Mouse (Mus musculus): ENCODE measurements around the gene Gp1bb.

Gp1bb gene

DNA sequence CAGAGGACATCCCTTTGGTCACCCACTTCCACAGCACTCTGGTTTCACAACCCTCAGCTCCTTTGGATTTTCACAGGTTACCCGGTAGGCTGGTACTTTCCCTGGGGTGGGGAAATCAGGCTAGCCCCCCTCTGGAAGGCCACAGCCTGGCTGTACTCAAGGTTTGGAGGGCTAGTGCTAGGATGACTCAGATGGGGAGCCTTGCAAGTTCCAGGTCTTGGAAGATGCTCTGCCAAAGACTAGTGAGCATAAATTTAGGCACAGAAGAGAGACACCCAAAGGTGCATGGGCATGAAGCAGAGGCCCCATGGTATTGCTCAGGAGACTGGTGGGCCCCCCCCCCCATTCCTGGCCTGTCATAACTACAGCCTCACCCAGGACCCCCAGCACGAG lies 6.7 kb upstream of the Gp1bb start:
- DNase-seq (ENCODE audit: extremely low spot score) = no peak

DNA sequence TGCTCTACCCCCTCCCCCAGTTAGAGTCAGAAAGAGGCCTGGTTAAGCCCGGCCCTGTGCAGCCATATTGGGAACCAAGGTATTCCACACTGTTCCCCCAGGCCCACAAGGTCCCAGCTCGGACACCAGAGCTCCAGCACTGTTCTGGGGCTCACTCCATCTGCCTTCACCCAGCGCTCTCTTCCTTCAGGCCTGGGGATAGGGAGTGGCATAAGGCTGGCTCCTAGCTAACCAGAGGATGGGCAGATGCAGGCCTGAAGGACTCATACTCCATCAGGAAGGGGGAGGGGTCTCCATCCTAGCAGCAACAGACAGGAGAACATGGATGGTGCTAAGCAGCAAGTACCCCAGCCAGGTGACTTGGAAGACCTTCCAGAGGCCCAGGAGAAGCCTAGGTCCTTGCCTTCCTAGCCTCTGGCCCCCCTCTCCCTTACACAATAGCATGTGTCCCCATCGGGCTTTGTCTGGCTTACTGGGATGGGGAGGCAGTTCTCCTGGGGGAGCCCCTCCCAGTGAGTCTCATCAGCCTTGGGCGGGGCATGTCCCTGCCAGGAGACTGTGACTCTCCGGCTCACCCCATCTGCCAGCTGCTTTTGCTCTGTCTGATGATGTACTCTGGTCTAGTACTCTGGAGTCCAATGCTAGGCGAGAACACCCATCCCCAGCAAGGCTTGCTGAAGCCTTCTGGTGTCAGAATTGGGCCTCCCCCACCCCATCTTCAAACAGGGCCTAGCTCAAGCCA lies 6.2 kb upstream of the Gp1bb start:
- no peak for DNase-seq (ENCODE audit: extremely low spot score)

DNA sequence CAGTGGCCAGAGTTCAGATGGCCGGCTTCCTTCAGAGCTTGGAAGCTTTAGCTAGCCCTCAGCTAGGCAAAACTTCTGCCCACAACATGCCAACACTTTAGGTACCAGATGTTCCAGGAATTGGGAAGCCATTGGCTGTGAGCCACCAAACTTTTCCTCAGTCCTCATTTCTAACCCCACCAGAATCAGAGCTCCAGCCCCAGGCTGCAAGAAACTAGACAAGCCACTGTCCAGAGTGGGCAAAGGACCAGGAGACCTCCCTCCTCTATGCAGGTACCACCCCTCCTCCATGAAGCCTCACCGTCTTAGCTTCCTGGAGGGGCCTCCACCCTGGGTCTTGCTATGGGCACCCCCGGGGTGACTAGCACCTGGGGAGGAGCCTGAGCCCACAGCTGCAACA lies 5.0 kb upstream of the Gp1bb start:
- no peak for DNase-seq (ENCODE audit: extremely low spot score)

DNA sequence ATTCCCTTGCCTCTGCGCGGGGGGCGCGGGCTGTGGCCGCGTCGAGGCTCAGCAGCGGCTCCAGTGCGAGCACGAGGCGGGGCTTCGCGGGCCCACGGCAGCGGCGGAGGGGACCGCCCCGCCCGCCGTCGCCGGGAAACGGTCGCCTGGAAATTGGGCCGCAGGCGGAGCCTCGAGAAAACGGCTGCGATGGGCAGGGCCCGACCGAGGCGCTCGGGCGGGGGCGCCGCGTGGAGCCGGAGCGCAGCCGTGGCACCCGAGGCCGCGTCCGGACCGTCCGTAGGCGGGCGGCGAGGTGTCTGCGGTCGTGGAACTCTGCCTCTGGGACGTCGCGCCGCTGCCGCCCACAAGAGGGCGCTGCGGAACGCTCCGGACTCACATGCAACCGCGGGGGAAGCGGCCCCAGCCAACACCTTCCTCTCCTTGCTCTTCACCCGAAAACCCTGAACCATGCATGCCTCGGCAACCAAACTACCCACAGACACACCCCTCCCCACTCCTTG lies 4.2 kb upstream of the Gp1bb start, which contains the start of gene Gm49601:
Gm49601 (minus strand) TSS at position 52 of the 503 bp plus-strand sequence.
- peak; percentile 82 for DNase-seq (ENCODE audit: extremely low spot score)

DNA sequence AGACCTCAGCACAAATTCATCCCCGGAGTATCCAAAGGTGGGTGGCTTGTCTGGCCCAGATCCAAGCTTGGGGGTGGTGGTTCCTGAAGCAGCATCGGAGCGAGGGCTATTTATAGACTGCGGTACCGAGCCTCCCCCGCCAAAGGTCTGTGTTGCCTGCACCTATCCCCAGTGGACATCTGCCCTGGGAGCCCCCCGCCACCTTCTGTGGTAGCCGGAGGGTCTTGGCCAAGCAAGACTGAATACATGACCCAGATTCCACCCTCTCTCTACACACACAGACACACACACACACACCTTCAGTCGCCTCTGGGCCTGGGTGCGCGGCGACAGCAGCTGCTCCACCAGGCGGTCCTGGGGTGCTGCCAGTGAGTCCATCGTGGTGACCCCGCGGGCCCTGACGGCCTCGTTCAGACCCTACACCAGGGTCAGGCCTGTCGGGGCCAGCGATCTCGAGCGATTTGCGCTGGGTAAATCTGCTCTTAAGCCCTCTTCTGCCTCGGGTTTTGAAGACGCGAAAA lies 3.6 kb upstream of the Gp1bb start:
- DNase-seq (ENCODE audit: extremely low spot score) = no peak

DNA sequence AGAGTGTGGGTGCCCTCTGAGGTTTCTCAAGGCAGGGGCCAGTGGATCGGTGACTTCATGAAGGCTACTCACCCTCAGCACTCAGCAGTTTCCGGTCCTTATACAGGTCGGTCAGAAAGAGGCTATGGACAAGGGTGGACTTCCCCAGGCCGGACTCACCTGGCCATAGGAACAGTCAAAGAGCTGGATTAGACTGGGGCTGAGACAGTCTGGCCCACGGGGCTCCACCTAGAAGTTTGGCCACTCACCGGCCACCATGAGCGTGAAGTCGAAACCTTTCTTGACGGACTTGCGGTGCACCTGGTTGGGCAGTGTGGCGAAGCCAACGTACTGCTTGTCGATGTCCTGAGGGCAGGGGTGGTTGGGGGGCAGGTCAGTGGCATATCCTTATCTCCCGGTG lies 2.9 kb upstream of the Gp1bb start:
- no peak for DNase-seq (ENCODE audit: extremely low spot score)

DNA sequence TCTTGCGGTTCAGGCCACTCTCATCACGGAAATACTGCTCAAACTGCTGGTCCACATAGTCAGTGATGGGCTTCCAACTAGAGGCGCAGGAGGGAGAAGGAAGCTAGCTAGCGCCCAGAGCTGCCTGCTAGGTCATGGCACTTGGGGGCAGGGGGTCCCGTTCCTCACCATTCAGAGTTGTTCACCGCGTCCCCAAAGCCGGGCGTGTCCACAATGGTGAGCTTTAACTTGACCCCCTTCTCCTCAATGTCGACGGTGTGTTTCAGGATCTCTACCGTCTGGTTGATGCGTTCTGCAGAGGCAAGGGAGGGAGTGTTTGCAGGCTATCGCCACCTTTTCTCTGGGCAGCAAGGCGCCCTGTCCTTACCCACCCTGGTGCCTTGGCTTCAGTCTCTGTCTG lies 2.4 kb upstream of the Gp1bb start:
- DNase-seq (ENCODE audit: extremely low spot score) = no peak

DNA sequence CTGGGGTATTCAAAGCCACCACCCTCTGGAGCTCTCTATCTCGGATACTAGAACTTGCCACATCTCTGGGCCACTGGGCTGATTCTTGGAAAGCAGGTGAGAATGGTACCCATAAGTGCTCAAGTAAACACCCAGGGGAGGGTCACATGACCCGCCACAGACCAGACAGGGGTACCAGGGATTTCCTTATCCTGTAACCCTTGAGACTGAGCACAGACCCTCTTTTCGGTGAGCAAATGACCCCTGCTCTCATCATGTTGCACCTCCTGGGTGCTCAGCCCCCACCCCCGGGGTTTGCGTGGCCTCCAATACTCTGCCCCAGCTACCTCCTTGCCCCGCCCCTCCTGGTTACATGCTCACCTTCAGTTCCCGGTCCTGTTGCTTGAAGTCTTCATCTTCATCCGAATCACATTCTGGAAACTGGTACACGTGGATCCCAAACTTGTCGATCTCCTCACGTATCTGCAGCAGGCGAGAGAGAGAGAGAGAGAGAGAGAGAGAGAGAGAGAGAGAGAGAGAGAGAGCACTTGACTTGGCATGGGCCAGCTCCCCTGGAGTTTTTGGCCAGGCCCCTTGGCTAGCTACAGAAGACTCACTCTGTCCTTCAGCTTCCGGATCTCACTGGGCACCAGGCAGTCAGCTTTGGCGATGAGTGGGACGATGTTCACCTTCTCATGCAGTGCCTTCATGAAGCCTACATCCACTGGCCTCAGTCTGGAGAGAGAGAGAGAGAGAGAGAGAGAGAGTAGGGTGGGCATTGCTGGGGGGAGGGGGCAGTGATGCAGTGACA lies 1.7 kb upstream of the Gp1bb start:
- no peak for DNase-seq (ENCODE audit: extremely low spot score)

DNA sequence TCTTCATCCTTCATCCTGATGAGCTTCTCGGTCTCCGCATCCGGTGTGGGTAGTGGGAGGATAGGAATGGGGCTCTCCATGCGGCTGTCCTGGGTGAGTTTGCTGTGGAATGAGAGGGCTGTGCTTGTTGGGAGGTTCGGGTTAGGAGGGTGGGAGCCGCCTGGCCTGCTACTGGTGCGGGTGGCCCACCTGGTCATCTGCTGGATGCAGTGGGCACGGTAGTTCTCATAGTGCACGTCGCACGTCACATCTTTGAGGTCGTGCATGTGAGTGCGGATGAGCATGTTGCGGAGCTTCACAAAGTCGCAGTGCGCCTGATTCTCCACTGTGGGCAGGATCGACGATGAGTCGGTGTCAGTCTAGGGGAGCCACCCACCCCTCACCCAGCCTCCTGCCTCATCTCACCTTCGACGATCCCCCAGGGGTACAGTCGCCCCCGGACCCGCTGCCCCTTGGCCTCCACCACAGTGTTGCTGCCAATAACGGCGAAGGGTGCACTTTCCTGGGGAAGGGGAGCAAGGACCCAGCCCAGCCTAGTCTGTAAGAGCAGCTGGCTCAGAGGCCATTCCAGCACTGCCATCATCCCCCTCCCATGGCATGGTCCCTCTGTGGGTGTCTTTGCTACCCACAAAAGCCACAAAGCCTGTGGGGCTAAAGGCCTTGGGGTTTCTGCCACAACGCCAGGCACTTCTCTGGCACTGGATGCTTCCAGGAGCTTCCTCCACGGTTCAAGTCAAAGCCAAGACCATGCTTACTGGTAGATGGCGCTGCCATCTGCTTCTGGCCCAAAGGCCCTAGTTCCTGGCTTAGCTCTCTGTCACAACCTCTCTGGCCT lies 930 bp upstream of the Gp1bb start:
- DNase-seq (ENCODE audit: extremely low spot score) = no peak

DNA sequence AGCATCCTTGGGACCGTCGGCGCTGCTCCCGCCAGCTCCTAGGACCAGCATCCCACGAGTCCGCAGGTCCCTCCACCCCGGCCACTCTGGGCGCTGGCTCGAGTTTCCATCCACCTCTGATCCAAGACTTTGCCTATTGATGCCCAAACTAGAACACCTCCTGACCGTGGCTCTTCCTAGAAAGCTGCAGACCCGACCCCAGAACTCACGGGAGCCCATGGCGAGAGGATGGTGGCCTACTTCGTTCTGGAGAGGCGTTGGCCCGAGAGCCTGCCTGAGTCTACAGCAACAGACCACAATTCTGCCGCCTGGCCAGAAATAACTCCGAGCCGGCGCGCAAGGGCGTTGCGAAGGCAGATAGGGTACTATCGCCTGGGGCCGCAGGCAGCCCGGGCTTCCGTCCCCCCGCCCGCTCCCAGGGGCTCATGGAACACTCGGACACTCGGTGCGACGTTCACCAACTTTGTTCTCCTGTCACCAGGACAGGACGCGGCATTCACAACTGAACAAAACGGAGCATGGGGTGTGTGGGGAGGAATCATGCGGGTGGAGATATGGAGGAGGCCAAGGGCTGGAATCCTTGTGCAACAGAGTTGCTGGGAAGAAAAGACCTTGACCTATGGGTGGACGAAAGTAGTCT lies 721 bp downstream of the Gp1bb start:
- no peak for DNase-seq (ENCODE audit: extremely low spot score)

DNA sequence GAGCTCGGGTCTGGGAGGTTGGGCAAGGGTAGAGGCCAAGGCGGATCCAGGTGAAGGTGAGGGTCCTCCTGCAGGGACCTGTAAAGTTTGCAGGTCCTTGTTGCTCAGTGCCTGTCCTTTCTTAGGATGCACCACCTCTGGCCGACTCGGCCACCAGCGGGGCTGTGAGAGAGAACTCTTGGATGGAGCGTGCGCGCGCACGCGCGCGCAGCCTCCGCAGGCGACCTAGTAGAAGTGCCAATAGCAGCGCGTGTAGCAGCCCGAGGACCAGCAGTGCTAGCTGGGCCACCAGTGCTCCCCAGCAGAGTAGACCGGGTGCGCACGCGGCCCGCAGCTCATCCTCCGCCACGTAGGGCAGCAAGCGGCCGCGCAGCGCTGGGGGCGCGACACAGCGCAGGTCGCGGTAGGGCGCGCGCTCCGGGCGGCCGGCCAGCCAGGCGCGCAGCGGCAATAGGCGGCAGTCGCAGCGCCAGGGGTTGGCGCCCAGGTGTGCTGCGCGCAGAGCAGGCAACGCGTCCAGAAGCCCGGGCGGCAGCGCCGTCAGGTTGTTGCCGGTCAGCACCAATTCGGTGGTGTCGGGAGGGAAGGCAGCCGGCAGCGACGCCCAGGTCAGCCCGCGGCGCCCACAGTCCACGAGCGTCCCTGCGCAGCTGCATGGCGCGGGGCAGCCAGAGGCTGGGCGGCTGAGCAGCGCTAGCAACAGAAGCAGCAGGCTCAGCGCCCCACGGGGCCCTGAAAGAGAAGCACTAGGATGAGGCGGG lies 1.4 kb downstream of the Gp1bb start:
- DNase-seq (ENCODE audit: extremely low spot score) = no peak

DNA sequence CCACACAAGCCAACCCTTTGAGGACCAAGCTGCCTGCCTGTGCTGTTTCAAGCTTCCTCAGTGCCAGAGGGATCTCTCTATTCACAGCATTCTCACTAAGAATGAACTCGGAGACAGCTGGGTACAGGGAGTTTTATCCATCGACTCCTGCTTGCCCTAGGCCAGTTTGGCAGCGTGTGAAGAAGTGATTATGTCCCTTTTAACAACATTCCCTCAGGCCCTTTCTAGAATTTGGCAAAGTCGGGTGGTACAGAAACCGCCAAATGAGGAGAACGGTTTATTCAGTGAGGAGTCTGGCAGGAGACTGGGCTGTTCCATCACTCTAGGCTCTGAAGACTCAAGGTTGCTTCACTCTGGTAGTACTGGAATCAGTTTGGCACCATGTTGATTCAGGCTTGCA lies 2.0 kb downstream of the Gp1bb start:
- no peak for DNase-seq (ENCODE audit: extremely low spot score)

DNA sequence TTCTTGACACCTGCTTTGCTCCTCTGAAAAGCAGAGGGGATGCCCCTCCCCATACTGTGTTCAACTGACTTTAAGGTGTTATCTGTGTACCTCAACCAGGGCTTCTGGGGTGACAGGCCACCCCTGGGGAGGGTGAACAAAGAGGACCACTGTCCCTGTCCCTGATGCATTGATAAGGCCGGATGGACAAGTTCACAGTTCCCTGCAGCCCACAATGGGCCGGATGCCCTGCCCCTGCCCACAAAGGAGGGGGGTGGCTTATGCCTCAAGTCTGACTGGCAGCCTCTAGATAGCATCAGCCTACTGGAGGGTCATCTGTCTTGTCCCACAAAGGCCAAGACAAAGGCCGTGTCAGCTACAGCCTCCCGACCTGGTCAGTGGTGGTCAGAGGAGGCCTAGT lies 3.1 kb downstream of the Gp1bb start:
- no peak for DNase-seq (ENCODE audit: extremely low spot score)

DNA sequence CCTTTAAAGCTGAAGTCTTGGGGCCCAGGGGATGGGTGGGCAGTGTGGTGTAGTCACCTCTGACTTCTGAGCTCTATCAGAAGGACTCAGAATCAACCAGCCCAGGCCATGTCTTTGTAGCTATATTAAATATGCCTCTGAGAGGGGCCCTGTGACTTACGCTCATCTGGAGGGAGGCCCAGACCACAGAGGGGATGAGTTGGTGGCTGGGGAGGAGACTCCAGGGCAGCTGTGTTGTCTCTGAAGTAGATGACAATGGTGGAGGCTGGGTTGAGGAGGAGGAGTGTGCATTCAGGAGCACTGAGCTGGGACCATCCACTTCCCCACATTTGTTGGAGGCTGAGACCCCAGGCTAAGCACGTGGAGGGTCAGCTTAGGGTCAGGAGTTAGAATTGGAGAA lies 3.9 kb downstream of the Gp1bb start:
- DNase-seq (ENCODE audit: extremely low spot score) = no peak

DNA sequence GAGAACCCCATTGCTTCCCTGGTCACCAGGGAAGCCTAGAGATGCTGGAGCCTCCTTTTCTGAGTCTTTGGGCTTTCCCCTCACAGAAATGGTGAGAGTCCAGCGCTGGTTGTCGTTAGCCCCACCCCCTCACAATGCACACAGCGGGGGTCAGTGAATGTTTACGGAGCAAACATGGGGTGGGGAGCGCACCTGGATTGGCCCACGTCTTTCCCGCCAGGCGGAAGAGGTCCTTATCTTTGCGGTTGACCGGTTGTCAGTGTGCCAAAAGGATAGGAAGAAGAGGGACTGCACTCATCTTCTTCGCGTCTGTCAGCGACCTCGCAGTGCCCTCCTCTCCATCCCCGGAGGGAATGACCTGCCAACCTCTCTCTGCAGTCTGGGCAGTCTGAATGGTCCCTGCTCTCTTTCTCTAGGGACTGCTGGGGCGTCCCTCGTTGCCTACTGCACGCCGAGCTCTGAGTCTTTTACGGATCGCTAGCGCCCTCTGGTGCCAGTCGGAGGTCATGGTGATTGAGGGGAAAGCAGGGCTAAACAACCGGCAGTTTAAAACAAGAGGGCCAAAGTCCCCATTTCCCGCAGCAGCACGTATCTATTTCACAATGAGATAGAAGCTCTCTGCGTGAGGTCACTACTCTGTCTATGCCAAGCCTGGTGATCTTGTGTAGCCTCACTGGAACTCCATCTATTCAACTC lies 4.7 kb downstream of the Gp1bb start:
- peak; percentile 89 for DNase-seq (ENCODE audit: extremely low spot score)

DNA sequence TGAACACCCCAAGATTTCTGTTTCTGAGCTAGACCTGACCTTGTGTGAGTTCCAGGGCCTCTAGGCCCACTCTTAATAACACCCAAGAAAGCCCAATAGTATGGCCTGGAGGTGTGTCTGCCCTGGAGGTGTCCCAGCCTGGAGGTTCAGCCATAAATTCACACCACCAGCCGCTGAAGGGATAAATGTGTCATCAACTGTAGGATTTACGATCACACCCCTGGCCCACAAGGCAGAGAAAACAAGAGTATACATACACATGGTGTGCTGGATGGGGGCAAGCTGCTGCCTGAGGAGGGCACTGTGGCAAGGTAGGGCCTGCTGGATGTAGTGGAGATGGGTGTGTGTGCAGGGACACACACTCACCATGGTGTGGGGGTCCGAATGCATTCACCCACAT lies 8.9 kb downstream of the Gp1bb start:
- DNase-seq (ENCODE audit: extremely low spot score) = no peak

DNA sequence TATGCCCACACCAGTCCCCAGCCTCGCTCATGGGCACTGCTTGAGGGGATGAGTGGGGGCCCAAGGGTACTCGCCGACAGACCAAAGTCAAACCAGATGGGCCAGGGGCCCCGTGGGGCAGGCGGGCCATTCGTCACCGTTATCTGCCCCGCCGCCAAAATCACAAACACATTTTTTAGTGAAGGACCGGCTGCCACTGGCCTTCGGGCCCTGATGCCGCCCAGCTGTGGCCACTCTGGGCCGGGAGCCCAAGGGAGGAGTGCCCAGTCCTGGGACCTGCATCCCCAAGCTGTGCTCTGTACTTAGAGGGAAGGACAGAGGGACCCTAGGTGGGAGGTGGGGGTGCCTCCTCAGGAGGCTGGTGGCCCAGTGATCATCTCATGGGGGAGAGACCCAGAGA lies 10.5 kb downstream of the Gp1bb start:
- no peak for DNase-seq (ENCODE audit: extremely low spot score)

DNA sequence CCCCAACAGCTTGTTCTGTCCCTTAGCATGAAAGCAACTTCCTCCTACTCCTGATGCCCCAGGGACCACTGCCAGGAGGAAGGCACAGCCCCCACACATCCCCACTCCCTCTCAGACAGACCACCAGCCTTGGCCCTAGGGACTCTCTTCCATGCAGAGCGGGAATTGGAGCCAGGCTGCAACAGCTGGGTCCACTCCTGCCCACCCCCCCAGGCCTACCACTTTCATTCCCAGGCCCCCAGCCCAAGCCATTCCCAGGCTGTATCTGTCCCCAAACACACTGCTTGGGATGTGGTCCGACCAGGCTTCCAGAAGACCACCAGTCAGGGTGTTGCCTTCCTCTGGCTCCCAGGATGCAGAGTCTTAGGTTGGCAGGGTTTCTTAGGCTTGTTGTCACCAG lies 13.1 kb downstream of the Gp1bb start:
- no peak for DNase-seq (ENCODE audit: extremely low spot score)

DNA sequence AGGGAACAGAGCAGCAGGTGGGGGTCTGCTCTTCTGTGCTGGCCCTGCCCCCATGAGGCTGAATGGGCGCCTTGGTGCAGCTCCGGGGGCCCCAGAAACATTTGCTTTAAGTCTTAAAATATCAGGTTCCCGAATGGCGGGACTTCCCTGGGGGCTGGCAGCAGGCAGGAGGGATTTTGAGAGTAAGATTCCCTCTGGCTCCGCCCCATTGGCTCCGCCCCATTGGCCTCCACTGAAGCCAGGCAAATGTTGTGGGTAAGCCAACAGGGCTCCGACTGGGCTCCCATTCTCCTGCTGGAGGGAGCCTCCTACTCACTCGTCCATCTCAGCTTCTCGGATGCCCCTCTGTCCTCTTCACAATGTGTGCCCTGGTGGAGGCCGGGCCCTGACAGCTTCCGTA lies 14.0 kb downstream of the Gp1bb start:
- DNase-seq (ENCODE audit: extremely low spot score) = no peak

DNA sequence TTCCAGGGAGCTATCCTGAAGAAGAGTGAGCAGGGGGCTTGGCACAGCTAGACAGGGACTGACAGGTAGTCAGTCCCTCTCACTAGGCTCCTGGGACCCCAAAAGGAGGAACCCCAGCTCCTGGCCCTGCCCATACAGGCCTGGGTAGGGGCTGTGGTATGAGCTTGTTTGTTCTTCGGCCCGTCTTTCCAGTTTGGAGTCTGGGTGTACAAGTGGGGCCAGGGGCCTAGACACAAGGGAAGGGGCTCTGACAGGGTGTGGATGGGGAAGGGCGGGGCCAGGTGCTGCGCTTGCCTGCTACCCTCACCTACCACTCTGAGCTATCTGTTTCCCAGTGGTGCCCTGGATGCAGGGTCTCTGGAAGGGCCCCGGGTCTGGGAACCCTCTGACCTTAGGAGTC lies 16.5 kb downstream of the Gp1bb start:
- DNase-seq (ENCODE audit: extremely low spot score) = no peak

Data from embryo, embryonic 9.5 days (tissue).